Mouse (Mus musculus) megakaryocyte, embryonic 14.5 days (primary cell): ENCODE results near the gene Morf4l1.

ENCODE experiments used
- FLI1 ChIP-seq: IDR thresholded peaks from 2 replicates; pipeline ENCODE4 v1.6.1; 2012; ENCODE audit warnings: low read length, inconsistent platforms, mixed read lengths
- GATA1 ChIP-seq: IDR thresholded peaks from 3 replicates; pipeline ENCODE4 v1.6.1; 2012; ENCODE audit warnings: mixed read lengths, low read length, inconsistent platforms, borderline replicate concordance

- no peak for TF ChIP-seq GATA1
- TF ChIP-seq FLI1 = no peak
These were observed 45.8 kb downstream of the Morf4l1 start for GRCm38 (mm10) chr9:90068786-90069185.
